Mouse (Mus musculus) liver, adult 10 weeks (tissue): Measurements from ENCODE around the gene Agrn. TPM values are rescaled to one million over a fixed set of nuclear protein-coding genes. Genes with fewer than 3 reads are reported as not detected.

Source experiments
- polyA plus RNA-seq: library from polyadenylated mRNA; stranded (reverse); fragments of 350-450 nt; fragmentation: Illumina TruSeq; extraction: RNeasy Lipid Tissue Mini Kit (QIAGEN cat#74804); gene quantifications from one replicate; pipeline ENCODE4 v1.2.3, GENCODE M21; 2014; ENCODE audit warnings: low read depth, low replicate concordance

Gene Agrn
- 6.9 TPM for polyA plus RNA-seq

DNA sequence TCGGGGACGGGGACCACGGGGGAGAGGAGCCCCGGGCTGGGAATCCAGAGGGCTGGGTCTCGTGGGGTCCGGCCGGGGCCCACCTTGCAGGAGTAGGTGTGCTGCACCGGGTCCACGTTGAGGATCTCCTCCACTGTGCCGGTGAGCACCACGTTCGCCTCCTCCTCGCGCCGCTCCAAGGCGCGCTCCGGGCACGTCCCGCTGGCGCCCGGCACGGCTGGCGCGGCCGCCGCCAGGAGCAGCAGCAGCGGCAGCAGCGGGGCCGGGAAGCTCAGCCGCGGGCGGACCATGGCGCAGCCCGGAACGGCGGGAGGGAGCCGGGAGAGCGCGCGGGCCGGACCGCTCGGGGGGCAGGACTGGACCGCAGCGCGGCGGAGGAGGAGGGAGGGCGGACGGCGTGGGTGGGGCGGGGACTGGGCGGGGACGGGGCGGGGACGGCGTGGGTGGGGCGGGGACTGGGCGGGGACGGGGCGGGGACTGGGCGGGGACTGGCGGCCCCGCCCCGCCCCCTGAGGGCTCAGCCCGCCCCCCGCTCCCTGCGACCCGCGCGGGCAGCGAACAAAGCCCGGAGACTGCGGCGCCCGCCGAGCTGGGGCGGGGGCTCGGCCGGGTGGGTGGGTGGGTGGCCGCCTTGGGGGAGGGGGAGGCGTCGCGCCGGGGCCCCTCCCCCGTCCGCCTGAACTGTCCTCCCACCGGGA, at the start of gene Agrn:
TSS of gene Agrn (minus strand) at position 358 of the 698 bp plus-strand sequence.

DNA sequence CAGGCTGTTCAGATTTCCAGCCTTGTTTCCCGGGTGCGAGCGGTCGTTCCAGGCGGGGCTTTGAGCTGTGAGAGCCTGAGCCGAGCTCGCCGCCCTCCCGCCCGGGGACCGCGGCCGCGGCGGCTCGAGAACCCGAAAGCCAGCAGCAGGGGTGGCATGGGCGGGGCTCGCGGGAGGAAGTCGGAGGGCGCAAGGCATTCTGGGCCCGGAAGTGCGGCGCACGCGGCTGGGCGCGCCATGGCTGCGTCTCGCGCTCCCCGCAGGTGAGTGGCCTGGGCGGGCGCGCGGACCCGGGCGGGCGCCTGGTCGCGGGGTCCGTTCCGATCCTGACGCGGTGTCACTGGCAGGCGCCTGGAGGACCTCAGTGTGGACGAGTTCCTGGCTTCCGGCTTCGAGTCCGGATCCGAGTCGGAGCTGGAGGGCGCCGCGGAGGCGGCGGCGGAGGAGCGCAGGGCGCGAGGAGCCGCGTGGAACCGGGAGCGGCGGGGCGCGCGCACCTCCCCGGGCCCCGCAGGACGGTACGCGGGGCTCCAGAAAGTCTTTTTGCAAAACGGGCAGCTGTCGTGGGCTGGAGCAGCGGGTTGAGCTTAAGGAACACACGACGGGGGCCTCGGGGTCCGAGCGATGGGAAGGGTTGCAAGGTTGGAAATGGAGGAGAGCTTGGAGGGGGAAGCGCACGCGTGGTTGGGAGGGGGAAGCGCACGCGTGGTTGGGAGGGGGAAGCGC, 38.7 kb upstream of the Agrn start, which contains the start of gene Noc2l:
TSS of gene Noc2l (plus strand) at position 203 of the 726 bp plus-strand sequence.

DNA sequence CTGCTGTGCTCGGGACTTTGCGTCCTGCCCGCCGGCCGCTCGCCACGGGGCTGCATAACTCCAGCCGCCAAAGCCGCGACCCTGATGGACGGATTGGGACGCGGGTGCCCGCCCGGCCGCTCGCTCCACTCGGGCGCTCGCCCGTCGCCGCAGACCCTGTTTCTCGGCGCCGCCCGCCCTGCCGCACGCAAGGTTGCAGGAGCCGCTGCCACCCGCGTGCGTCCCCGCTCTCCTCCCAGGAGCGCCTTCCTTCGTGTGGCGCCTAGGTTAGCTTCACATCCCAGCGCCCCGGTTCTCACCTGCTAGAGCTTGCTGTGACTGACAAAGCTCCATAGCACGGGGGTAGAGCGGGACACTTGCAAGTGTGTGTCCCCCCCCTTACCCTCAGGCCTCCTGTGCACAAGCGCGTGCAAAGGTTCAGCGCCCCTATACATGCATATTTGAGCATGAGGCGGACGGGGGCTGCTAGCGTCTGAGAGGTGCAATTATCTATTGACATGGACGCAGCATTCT, 37.5 kb upstream of the Agrn start, which contains the start of gene Plekhn1:
TSS of gene Plekhn1 (minus strand) at position 157 of the 513 bp plus-strand sequence.

DNA sequence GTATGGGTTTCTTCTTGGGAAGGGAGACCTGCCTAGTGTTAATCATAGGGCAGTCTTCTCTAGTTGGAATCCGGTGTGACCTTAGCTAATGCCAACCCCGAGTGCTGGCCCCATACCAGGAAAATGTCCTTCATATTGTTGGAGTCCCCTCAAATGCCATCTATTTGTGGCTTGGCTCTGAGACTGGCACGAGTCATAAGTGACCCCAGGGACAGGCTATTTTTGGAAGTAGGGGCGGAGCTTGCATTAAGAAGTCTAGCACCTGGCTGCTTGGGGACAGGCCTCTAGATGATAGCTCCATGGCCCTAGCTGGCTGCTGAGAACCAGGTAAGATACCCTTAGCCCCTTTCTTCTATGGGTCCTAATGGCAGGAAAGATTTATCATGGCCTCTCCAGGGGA, 18.4 kb upstream of the Agrn start, which contains the start of gene Perm1:
TSS of gene Perm1 (plus strand) at position 220 of the 400 bp plus-strand sequence.

DNA sequence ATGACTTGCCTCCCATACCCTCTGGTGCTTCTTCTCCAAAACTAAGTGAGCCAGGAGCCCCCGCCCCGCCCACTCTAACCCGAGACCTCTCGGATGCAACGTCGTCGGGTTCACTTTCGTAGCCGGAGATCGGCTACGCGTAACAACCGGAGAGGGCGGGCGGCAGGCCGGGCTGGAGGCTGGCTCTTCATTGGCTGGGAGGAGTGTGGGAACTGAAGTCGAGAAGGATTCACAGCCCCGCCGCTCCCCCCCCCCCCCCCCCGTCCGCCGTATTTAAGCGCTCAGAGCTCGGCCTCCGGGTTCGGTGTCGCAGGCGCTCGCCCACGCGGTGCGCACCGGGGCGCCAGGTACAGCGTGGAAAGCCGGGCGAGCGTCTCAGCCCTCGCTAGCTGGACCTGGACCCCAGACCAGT, 5.7 kb upstream of the Agrn start, which contains the start of gene AW011738:
TSS of gene AW011738 (plus strand) at position 304 of the 412 bp plus-strand sequence.

DNA sequence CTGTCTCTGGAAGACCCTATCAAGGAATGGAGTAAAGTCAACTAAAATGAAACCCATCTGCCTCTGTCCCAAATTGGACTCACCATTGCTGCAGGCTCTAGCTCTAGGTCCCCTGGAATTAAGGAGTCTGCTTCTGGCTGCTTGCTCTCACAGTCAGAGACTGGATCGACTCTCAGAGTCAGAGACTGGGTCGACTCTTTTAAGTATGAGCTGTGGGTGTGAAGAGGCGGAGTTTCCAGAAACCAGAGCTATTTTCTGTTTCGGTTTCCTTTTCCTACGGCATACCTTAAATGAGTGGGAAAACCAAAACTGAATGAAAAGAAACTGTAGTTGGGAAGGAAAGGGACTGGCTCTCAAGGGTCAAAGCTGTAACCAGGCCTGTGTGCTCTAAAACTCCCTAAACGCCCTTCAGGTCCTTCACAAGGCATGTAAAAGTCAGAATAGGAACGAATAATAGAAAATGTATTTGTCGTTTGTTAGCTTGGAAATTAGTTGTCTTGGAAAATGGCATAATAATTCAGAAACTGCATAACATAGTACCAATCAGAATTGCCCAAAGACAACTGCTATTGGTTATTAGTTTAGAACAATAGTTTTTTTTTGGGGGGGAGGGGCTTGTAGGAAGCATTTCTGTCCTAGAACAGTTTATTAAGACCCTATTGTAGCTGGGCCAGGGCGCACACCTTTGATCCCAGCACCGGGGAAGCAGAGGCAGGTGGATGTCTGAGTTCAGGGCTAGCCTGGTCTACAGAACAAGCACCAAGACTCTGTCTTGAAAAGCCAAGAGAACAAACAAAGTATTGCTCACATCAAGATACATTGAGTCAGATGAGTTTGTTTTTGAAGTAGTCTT, 3.6 kb upstream of the Agrn start, which contains the start of gene Isg15:
TSS of gene Isg15 (minus strand) at position 196 of the 853 bp plus-strand sequence.

DNA sequence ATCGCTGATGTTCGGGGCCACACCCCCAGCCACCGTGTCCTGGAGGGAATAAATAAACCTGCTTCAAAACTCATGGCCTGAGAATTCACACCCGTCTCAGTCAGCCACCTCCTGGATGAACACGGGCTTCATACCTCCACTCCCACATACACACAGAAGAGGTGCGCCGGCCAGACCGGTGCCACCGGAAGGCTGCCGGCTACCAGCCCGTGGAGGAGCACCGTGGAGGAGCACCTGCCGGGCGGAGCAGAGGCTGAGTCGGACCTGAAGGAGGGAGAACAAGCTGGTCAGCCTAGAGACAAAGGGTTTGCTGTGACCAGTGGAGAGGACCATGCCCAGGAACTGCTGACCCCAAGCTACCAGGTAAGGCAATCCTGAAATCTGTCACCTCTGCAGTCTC, 66.9 kb downstream of the Agrn start, which contains the start of gene Rnf223:
TSS of gene Rnf223 (plus strand) at position 78 of the 400 bp plus-strand sequence.

Other genes with a start within 250 kb of the Agrn start
- gene C1qtnf12, start 235.2 kb downstream of the Agrn start, polyA plus RNA-seq, result not detected
- 1.3 TPM for gene B3galt6, start 204.8 kb downstream of the Agrn start, polyA plus RNA-seq
- gene Sdf4, start 204.6 kb downstream of the Agrn start, polyA plus RNA-seq, result 98.4 TPM
- not detected for gene Tnfrsf4, start 183.6 kb downstream of the Agrn start, polyA plus RNA-seq
- not detected for gene Tnfrsf18, start 171.3 kb downstream of the Agrn start, polyA plus RNA-seq
- gene Ttll10, start 138.1 kb downstream of the Agrn start, polyA plus RNA-seq, result not detected
- 1.2 TPM for gene 9430015G10Rik, start 87.5 kb downstream of the Agrn start, polyA plus RNA-seq
- not detected for gene Rnf223, start 67.0 kb downstream of the Agrn start, polyA plus RNA-seq
- gene Isg15, start 3.3 kb upstream of the Agrn start, polyA plus RNA-seq, result 1.6 TPM
- gene AW011738, start 5.8 kb upstream of the Agrn start, polyA plus RNA-seq, result 1.0 TPM
- gene Perm1, start 18.4 kb upstream of the Agrn start, polyA plus RNA-seq, result not detected
- 0.90 TPM for gene Plekhn1, start 37.4 kb upstream of the Agrn start, polyA plus RNA-seq
- gene Noc2l, start 38.5 kb upstream of the Agrn start, polyA plus RNA-seq, result 4.3 TPM
- gene Samd11, start 58.2 kb upstream of the Agrn start, polyA plus RNA-seq, result not detected
- not detected for gene Vmn2r-ps159, start 133.6 kb upstream of the Agrn start, polyA plus RNA-seq